Mouse (Mus musculus) neural tube, embryonic 13.5 days (tissue): Measurements from ENCODE around the gene Apeh. TPM values are rescaled to one million over a fixed set of nuclear protein-coding genes. Genes with fewer than 3 reads are reported as not detected.

Experiments
- ATAC-seq: fragments of 200-750 bp; cut with Nextera tagmentation; 2 replicates; pipeline ENCODE4 v1.8.0; 2017; ENCODE audit warnings: low read depth, mild to moderate bottlenecking, moderate TSS enrichment, moderate library complexity
- H3K27ac ChIP-seq: fragments of 300-500 bp; sonication (generic); replicated peaks from 2 replicates; pipeline ENCODE4 v1.5.1; 2015; ENCODE audit warnings: moderate library complexity, mild to moderate bottlenecking, inconsistent platforms
- H3K27me3 ChIP-seq: fragments of 300-500 bp; sonication (generic); 2 replicates; pipeline ENCODE4 v1.6.1; 2015; ENCODE audit warnings: mild to moderate bottlenecking, inconsistent platforms
- H3K36me3 ChIP-seq: fragments of 300-500 bp; sonication (generic); 2 replicates; pipeline ENCODE4 v1.6.1; 2015; ENCODE audit warnings: mild to moderate bottlenecking, inconsistent platforms
- H3K4me1 ChIP-seq: fragments of 300-500 bp; sonication (generic); replicated peaks from 2 replicates; pipeline ENCODE4 v1.6.1; 2015; ENCODE audit warnings: inconsistent platforms
- H3K4me2 ChIP-seq: fragments of 300-500 bp; sonication (generic); 2 replicates; pipeline ENCODE4 v1.6.1; 2015; ENCODE audit warnings: inconsistent platforms, mild to moderate bottlenecking, moderate library complexity
- H3K4me3 ChIP-seq: fragments of 300-500 bp; sonication (generic); 2 replicates; pipeline ENCODE4 v1.5.1; 2015; ENCODE audit warnings: mild to moderate bottlenecking, inconsistent platforms
- H3K9ac ChIP-seq: fragments of 300-500 bp; sonication (generic); 2 replicates; pipeline ENCODE4 v1.6.1; 2015; ENCODE audit warnings: moderate library complexity, mild to moderate bottlenecking, inconsistent platforms
- H3K9me3 ChIP-seq: fragments of 300-500 bp; sonication (generic); 2 replicates; pipeline ENCODE4 v1.6.1; 2016; ENCODE audit warnings: inconsistent platforms
- WGBS: fragments of 180-500 bp; shearing (Covaris S2); methylation state at CpG from one replicate; pipeline ENCODE4 v1.1.7; 2015; 5-methylcytosine and 5-hydroxymethylcytosine counted together
- polyA plus RNA-seq: library from polyadenylated mRNA; unstranded; fragments of >200 nt; fragmentation: Nextera tagmentation; extraction: Ambion mirVana; gene quantifications from 2 replicates; pipeline ENCODE4 v1.2.1, GENCODE M21; 2015

The Apeh gene
- polyA plus RNA-seq, 1 experiment from 2014 or later, result 64.1 TPM

- Histone ChIP-seq H3K9me3 (no peaks in the 10 kb centered on the region), H3K4me1 (peaks cover 9% of the 10 kb centered on the region), H3K9ac (no peak overlapping the region), H3K27ac (no peak overlapping the region), H3K4me3 (no peak overlapping the region), H3K4me2 (no peak overlapping the region), H3K36me3 (peaks cover 92% of the 10 kb centered on the region), H3K27me3 (no peaks in the 10 kb centered on the region)
- 95% methylated on average over 18 of the region's 18 CpGs for WGBS
- ATAC-seq, result no peak
These were observed 18.4 kb upstream of the Apeh start for GRCm38 (mm10) chr9:108112719-108113340.

GRCm38 (mm10) chr9:108111593-108112121 is 17.3 kb upstream of the Apeh start:
- no peak overlapping the region for H3K4me3 ChIP-seq
- WGBS, result 75% methylated on average over 17 of the region's 17 CpGs

DNA sequence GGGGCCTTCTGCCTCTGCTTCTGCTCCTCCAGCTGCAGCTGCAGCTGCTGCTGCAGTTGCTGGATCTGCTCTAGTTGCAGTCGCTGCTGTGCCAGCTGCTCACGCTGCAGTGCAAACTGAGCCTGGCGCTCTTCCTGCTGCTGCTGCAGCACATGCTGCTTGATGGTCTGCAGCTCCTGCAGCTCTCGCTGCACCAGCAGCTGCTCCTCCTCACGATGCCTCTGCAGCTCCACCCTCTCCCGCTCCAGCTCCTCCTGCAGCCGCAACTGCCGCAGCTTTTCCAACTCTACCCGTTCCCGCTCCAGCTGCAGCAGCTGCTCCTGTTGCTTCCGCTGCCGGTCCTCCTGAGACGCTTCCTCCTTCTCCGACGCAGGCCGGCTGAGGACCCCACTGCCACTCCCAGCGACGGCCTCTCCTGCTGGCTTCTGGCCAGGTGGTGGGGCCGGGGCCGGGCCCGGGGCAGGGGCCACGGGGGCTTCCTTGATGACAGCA is 16.7 kb upstream of the Apeh start:
- H3K36me3 ChIP-seq, result peaks cover 94% of the 10 kb centered on the region

More at GRCm38 (mm10) chr9:108111593-108112121, 17.3 kb upstream of the Apeh start:
- Histone ChIP-seq H3K36me3 (peaks cover 94% of the 10 kb centered on the region), H3K4me1 (peaks cover 9% of the 10 kb centered on the region), H3K9me3 (no peaks in the 10 kb centered on the region), H3K27me3 (no peaks in the 10 kb centered on the region), H3K4me2 (peak overlapping the region; percentile 46), H3K27ac (0 out of 2 replicates have a peak overlapping the region, but pooled peaks have one; percentile 13), H3K9ac (0 out of 2 replicates have a peak overlapping the region, but pooled peaks have one; percentile 38)
- ATAC-seq, result no peak

DNA sequence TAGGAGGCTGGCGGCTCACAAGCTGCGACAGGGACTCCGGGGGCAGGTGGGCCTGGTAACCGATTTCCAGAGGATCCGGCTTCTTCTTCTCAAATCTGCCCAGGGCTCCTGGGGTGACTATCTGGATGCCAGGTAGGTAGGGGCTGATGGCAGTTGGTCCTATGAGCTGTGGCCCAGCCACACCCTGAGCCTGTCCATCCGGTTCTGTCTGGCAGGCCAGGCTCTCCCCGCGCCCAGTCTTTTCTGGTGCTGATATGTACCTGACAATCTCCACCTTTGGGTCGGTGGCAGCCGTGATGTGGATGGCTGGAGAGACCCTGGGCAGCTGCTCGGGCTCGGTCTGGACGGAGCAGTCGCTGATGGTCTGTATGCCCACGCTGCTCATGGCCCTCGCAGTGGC is 15.8 kb upstream of the Apeh start:
- Histone ChIP-seq H3K27me3 (no peaks in the 10 kb centered on the region), H3K4me2 (no peak overlapping the region), H3K4me1 (peaks cover 17% of the 10 kb centered on the region), H3K27ac (no peak overlapping the region), H3K9me3 (no peaks in the 10 kb centered on the region), H3K4me3 (no peak overlapping the region), H3K9ac (no peak overlapping the region), H3K36me3 (peaks cover 92% of the 10 kb centered on the region)
- no peak for ATAC-seq
- 88% methylated on average over 16 of the region's 16 CpGs for WGBS

More for the DNA sequence above, 16.7 kb upstream of the Apeh start:
- H3K9me3 ChIP-seq, result no peaks in the 10 kb centered on the region
- no peaks in the 10 kb centered on the region for H3K27me3 ChIP-seq
- H3K9ac ChIP-seq, result peak overlapping the region; percentile 38; the same call in 1 of the 2 replicates
- peak overlapping the region; percentile 14; the same call in 1 of the 2 replicates for H3K4me3 ChIP-seq
- peaks cover 9% of the 10 kb centered on the region for H3K4me1 ChIP-seq
- 0 out of 2 replicates have a peak overlapping the region, but pooled peaks have one; percentile 13 for H3K27ac ChIP-seq
- 22% methylated on average over 22 of the region's 22 CpGs for WGBS
- peak overlapping the region; percentile 46 for H3K4me2 ChIP-seq
- no peak for ATAC-seq

DNA sequence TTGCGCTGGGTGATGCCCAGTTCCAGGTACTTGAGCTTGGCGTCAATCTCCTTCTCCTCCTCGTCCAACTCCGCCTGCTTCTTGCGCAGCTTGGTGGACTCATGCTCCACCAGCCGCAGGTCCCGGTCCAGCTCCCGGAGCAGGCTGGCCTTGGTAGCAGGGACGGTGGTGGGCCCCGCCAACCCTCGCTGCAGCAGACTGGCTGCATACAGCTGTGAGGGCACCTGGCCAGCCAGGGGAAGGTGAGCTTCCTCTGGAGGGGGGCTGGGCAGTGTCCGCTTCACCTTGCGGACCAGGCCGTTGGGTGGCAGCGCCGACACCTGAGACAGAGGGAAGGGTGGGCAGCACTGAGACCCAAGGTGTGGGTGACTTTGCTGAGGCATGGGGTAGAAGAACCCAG is 13.5 kb upstream of the Apeh start:
- no peak overlapping the region for H3K4me2 ChIP-seq
- no peaks in the 10 kb centered on the region for H3K27me3 ChIP-seq
- H3K27ac ChIP-seq, result no peak overlapping the region
- no peaks in the 10 kb centered on the region for H3K9me3 ChIP-seq
- H3K9ac ChIP-seq, result no peak overlapping the region
- ATAC-seq, result no peak
- 91% methylated on average over 16 of the region's 16 CpGs for WGBS
- peaks cover 91% of the 10 kb centered on the region for H3K36me3 ChIP-seq
- no peak overlapping the region for H3K4me3 ChIP-seq
- peaks cover 26% of the 10 kb centered on the region for H3K4me1 ChIP-seq

GRCm38 (mm10) chr9:108106090-108106489 is 11.7 kb upstream of the Apeh start:
- Histone ChIP-seq H3K4me1 (peaks cover 22% of the 10 kb centered on the region), H3K4me2 (no peak overlapping the region), H3K27me3 (no peaks in the 10 kb centered on the region), H3K27ac (no peak overlapping the region), H3K9me3 (no peaks in the 10 kb centered on the region), H3K36me3 (peaks cover 90% of the 10 kb centered on the region), H3K9ac (0 out of 2 replicates have a peak overlapping the region, but pooled peaks have one; percentile 43), H3K4me3 (no peak overlapping the region)
- no peak for ATAC-seq
- WGBS, result 90% methylated on average over 21 of the region's 23 CpGs

DNA sequence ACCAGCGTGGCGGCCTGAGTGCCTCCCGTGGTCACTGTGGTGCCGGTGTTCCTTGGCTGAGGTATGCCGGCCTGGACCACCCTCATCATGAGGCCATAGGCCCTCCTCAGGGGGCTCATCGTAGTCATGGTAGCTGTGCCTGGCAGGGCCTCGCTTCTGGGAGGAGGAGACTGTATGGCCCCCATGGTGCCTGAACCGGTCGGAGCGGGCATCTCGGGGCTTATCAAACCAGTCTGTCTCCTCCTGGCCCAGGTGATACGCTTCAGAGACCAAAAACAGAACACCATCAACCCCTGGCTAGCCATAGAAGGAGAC is 11.1 kb upstream of the Apeh start:
- Histone ChIP-seq H3K9me3 (no peaks in the 10 kb centered on the region), H3K4me1 (peaks cover 17% of the 10 kb centered on the region), H3K4me2 (no peak overlapping the region), H3K27ac (peak overlapping the region; percentile 54; the same call in 1 of the 2 replicates), H3K36me3 (peaks cover 90% of the 10 kb centered on the region), H3K9ac (peak overlapping the region; percentile 43; the same call in 1 of the 2 replicates), H3K4me3 (no peak overlapping the region), H3K27me3 (no peaks in the 10 kb centered on the region)
- 76% methylated on average over 12 of the region's 12 CpGs for WGBS
- ATAC-seq, result peak; percentile 9; the same call in 1 of the 2 replicates

DNA sequence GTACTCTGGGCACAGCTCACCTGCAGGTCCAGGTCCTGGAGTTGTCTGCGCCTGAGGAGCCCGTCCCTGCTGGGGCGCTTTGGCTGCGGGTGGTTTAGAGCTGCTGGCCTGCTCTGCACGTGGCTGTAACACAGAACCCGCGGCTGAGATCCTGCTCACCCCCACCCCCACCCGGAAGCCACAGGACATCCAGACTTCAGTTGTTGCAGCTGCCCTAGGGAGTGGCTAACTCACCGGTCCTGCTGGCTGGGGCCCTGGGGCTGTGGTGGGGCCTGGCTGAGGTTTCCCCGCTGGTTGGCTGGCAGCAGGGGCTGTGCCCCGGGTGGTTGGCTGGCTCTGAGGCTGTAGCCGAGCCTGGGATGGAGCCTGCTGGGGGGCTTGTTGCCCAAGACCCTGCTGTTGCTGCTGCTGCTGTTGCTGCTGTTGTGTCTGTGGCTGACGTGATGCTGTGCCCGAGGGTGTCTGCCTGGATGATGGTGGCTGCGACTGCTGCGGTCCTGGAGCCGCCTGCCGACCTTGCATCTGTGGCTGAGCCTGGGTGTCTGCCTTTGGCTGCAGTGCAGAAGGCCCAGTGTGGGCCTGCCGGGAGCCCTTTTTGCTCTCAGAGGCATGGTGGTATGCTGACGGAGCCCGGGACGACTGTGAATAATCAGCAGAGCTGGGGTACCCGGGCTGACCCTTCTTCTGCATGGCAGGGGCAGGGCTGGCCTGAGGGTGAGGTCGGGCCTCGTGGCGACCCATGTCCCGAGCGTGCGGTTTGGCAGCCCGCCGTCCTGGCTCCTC is 10.6 kb upstream of the Apeh start:
- no peak overlapping the region for H3K4me3 ChIP-seq
- 36% methylated on average over 31 of the region's 31 CpGs for whole genome bisulfite sequencing
- no peak overlapping the region for H3K4me2 ChIP-seq
- peak overlapping the region; percentile 43 for H3K9ac ChIP-seq
- H3K27ac ChIP-seq, result peak overlapping the region; percentile 54; the same call in 1 of the 2 replicates
- no peaks in the 10 kb centered on the region for H3K9me3 ChIP-seq
- H3K36me3 ChIP-seq, result peaks cover 86% of the 10 kb centered on the region
- H3K27me3 ChIP-seq, result no peaks in the 10 kb centered on the region
- peaks cover 17% of the 10 kb centered on the region for H3K4me1 ChIP-seq
- ATAC-seq, result peak; percentile 29; the same call in 1 of the 2 replicates

DNA sequence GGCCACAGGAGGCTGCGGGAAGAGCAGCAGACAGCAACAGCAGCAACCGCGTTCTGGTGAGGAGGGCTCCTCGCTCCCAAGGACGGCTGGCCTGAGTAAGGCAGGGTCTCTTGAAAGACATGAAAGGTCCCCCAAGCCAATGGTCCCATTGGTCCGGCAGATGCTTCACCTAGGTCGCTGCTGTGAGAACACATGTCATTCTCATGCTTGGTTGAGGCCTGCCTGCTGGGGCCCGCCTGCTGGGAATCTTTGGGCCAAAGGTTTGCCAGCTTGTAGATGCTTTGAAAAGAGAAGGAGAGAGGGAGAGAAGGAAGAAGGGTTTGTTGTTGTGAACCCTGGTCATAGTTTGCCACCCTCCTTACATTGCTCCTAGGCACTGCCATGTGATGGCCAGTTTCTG is 5.2 kb upstream of the Apeh start:
- 84% methylated on average over 8 of the region's 8 CpGs for WGBS
- Histone ChIP-seq H3K9me3 (no peaks in the 10 kb centered on the region), H3K4me2 (no peak overlapping the region), H3K4me1 (peaks cover 21% of the 10 kb centered on the region), H3K27ac (no peak overlapping the region), H3K27me3 (no peaks in the 10 kb centered on the region), H3K4me3 (no peak overlapping the region), H3K36me3 (peaks cover 62% of the 10 kb centered on the region), H3K9ac (no peak overlapping the region)
- no peak for ATAC-seq

GRCm38 (mm10) chr9:108095949-108096712 is 1.7 kb upstream of the Apeh start:
- no peak overlapping the region for H3K27ac ChIP-seq
- peak overlapping the region; percentile 26; the same call in 1 of the 2 replicates for H3K9ac ChIP-seq
- no peak overlapping the region for H3K4me2 ChIP-seq
- H3K27me3 ChIP-seq, result no peaks in the 10 kb centered on the region
- peaks cover 34% of the 10 kb centered on the region for H3K4me1 ChIP-seq
- no peaks in the 10 kb centered on the region for H3K9me3 ChIP-seq
- H3K36me3 ChIP-seq, result peaks cover 47% of the 10 kb centered on the region
- 63% methylated on average over 10 of the region's 10 CpGs for WGBS
- H3K4me3 ChIP-seq, result no peak overlapping the region
- ATAC-seq, result no peak

DNA sequence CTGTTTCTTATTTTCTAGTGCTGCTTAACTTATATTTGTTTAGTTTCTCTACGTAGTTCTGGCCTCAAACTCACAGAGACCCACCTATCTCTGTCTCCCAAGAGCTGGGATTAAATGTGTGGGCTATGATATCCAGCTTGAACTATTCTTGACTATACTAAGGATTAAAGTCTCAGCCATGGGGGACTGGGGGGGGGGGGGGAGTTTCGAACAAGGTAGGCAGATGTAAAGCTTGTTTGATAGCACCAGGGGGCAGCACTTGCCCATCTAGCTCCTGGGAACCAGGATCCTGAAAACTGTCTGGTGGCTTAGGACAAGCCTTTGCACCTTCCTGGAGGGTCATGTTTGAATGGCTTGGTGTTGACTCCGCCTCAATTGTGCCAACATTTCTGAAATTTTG is 1.1 kb upstream of the Apeh start:
- Histone ChIP-seq H3K4me2 (peak overlapping the region; percentile 91), H3K4me3 (peak overlapping the region; percentile 77), H3K27me3 (no peaks in the 10 kb centered on the region), H3K36me3 (peaks cover 47% of the 10 kb centered on the region), H3K4me1 (peaks cover 34% of the 10 kb centered on the region), H3K27ac (no peak overlapping the region), H3K9me3 (no peaks in the 10 kb centered on the region), H3K9ac (0 out of 2 replicates have a peak overlapping the region, but pooled peaks have one; percentile 87)
- WGBS, result 8% methylated on average over 3 of the region's 3 CpGs
- no peak for ATAC-seq
